Mouse (Mus musculus) heart, postnatal 0 days (tissue): Measurements from ENCODE around the gene Rimklb. TPM values are rescaled to one million over a fixed set of nuclear protein-coding genes. Genes with fewer than 3 reads are reported as not detected.

Source experiments
- ATAC-seq: fragments of 200-750 bp; cut with Nextera tagmentation; 2 replicates; pipeline ENCODE4 v1.8.0; 2017; ENCODE audit warnings: low read depth, moderate number of reproducible peaks, moderate library complexity; ENCODE audit not compliant: insufficient read depth
- DNase-seq: peaks from one replicate; pipeline ENCODE4 v3.0.0-alpha.2; 2016; ENCODE audit warnings: low spot score
- H3K27ac ChIP-seq: fragments of 300-500 bp; sonication (generic); 2 replicates; pipeline ENCODE4 v1.5.1; 2014; ENCODE audit warnings: low read depth, mild to moderate bottlenecking
- H3K27me3 ChIP-seq: fragments of 300-500 bp; sonication (generic); 2 replicates; pipeline ENCODE4 v1.6.1; 2014; ENCODE audit warnings: low read length, mixed read lengths; ENCODE audit not compliant: control insufficient read depth, insufficient read depth
- H3K36me3 ChIP-seq: fragments of 300-500 bp; sonication (generic); replicated peaks from 2 replicates; pipeline ENCODE4 v1.6.1; 2014; ENCODE audit warnings: low read length, mixed read lengths; ENCODE audit not compliant: control insufficient read depth, insufficient read depth
- H3K4me1 ChIP-seq: fragments of 300-500 bp; sonication (generic); 2 replicates; pipeline ENCODE4 v1.6.1; 2014; ENCODE audit warnings: antibody characterized with exemption; ENCODE audit not compliant: control insufficient read depth, insufficient read depth
- H3K4me2 ChIP-seq: fragments of 300-500 bp; sonication (generic); 2 replicates; pipeline ENCODE4 v1.6.1; 2014; ENCODE audit warnings: low read depth, mild to moderate bottlenecking, low read length, moderate library complexity
- H3K4me3 ChIP-seq: fragments of 300-500 bp; sonication (generic); 2 replicates; pipeline ENCODE4 v1.5.1; 2014; ENCODE audit warnings: low read depth, low read length
- H3K9ac ChIP-seq: fragments of 300-500 bp; sonication (generic); replicated peaks from 2 replicates; pipeline ENCODE4 v1.6.1; 2014; ENCODE audit warnings: low read depth, low read length, mixed read lengths
- H3K9me3 ChIP-seq: fragments of 300-500 bp; sonication (generic); replicated peaks from 2 replicates; pipeline ENCODE4 v1.6.1; 2016; ENCODE audit warnings: low read length; ENCODE audit not compliant: control insufficient read depth
- CTCF ChIP-seq: IDR thresholded peaks from 2 replicates; pipeline ENCODE4 v1.5.1; 2016; ENCODE audit warnings: antibody characterized with exemption, control low read depth, low read depth
- EP300 ChIP-seq: IDR thresholded peaks from 2 replicates; pipeline ENCODE4 v1.6.1; 2016; ENCODE audit warnings: antibody characterized with exemption, low read depth
- WGBS: fragments of 180-500 bp; shearing (Covaris S2); extraction: QIAGEN DNeasy Blood & Tissue Kit; methylation state at CpG from one replicate; pipeline ENCODE4 v1.1.7; 2014; 5-methylcytosine and 5-hydroxymethylcytosine counted together
- polyA plus RNA-seq: library from polyadenylated mRNA; unstranded; fragments of >200 nt; fragmentation: Nextera tagmentation; extraction: Ambion mirVana; gene quantifications from 2 replicates; pipeline ENCODE4 v1.2.1, GENCODE M21; 2015
- total RNA-seq: library from RNA; depleted of rRNA; stranded (reverse); fragments of >200 nt; gene quantifications from 2 replicates; pipeline ENCODE4 v1.2.3, GENCODE M21; 2014; ENCODE audit warnings: low replicate concordance

Gene Rimklb
- total and polyA plus RNA-seq, 2 experiments from 2014 or later, result 0.79 TPM; not detected in 1

DNA sequence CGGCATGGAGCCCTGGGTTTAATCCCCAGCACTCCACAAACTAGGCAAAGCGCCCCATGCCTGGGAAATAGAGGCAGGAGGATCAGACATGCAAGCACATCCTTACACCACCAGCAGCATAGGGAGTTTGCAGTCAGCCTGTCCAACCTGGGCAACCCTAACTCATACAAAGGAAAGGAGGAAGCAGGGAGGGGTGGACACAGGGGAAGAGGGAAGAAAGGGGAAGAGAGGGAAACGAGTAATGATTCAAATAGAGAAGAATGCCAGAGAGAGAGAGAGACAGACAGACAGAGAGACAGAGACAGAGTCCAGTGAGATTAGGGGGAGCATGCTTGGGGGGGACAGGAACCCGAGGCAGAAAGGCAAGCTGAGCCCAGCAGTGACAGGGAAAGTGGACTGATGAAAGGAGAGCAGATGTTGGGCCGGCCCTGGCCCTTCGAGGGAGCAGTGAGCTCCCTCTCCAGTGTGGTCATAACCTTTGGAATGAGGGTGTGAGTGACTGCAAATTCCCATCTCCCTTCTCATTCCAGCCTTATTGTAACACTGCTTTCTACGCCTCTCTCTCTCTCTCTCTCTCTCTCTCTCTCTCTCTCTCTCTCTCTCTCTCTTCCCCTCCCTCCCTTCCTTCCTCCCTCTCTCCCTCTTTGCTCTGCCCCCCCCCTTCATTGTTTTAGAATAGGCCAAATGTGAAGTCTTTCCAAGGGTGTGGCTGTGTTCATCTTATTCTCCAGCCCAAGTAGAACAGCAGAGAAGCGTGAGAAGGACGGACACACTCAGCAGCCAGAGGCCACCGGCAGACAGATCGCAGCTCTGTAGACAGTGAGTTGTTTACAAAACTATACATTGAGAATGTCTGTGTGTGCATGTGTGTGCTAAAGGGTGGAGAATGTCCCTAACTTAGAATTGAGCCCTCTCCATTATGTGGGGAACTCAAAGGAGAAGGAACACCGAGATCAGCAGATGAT is 14.6 kb upstream of the Rimklb start:
- no peak for TF ChIP-seq CTCF
- no peak for TF ChIP-seq EP300
- H3K4me2 ChIP-seq, result peak overlapping the region; percentile 33; the same call in 1 of the 2 replicates
- H3K9ac ChIP-seq, result no peak overlapping the region
- ATAC-seq (peak; percentile 33; the same call in 1 of the 2 replicates), DNase-seq (no peak)
- H3K4me3 ChIP-seq, result peak overlapping the region; percentile 24
- 36% methylated on average over 12 of the region's 12 CpGs for WGBS
- H3K4me1 ChIP-seq, result no peaks in the 10 kb centered on the region
- H3K9me3 ChIP-seq, result no peaks in the 10 kb centered on the region
- H3K36me3 ChIP-seq, result no peaks in the 10 kb centered on the region
- peak overlapping the region; percentile 55 for H3K27ac ChIP-seq
- no peaks in the 10 kb centered on the region for H3K27me3 ChIP-seq

DNA sequence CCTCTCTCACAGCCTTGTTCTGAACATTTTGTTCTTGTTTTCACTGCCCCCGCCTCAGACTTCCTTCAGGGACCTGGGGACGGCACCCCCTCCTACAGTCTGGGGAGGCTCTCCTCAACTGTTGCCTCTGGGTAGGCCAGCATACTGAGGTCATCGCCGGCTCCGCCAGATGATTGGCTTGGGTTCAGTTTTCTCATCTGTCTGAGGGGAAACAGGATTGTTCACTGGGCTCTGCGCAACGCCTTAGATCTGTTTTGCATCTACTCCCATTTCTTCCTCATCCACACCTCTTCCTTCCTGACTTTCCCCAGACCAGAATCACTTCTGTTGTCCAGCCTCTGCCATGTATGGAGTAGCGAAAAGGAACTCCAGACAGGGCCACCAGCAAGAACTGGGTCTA is 9.9 kb upstream of the Rimklb start:
- no peaks in the 10 kb centered on the region for H3K27me3 ChIP-seq
- no peak overlapping the region for H3K4me2 ChIP-seq
- DNase-seq (peak; percentile 80), ATAC-seq (peak; percentile 87)
- H3K9me3 ChIP-seq, result no peaks in the 10 kb centered on the region
- no peaks in the 10 kb centered on the region for H3K4me1 ChIP-seq
- H3K36me3 ChIP-seq, result no peaks in the 10 kb centered on the region
- H3K9ac ChIP-seq, result no peak overlapping the region
- H3K27ac ChIP-seq, result peak overlapping the region; percentile 67
- H3K4me3 ChIP-seq, result no peak overlapping the region
- WGBS, result 57% methylated on average over 8 of the region's 8 CpGs
- TF ChIP-seq EP300 (peak; percentile 74), CTCF (no peak)

DNA sequence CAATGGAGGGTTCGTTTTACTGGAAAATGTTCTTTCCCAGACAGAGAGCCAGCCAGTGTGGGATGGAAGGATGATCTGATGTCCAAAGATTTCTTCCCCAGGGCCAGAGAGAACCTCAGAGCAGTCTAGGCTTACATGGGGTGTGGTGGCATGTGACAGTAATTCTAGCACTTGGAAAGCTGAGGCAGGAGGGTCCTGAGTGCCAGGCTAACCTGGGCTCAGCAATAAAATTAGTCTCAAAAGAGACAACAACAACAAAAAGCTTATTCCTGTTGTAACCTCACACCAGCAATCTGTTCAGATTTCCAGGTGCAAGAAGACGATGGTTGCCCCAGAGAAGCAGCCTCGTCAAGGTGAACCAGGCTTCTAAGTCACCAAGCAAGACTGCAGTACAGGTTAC is 7.0 kb upstream of the Rimklb start, which contains the start of gene Mfap5:
Mfap5 (plus strand) TSS at position 301 of the 400 bp plus-strand sequence.
- Histone ChIP-seq H3K9ac (no peak within 1 kb of the TSS), H3K4me2 (no peak within 1 kb of the TSS), H3K36me3 (no peaks in the 10 kb centered on the region), H3K9me3 (no peaks in the 10 kb centered on the region), H3K4me3 (no peak within 1 kb of the TSS), H3K27me3 (no peaks in the 10 kb centered on the region), H3K4me1 (no peaks in the 10 kb centered on the region), H3K27ac (no peak within 1 kb of the TSS)
- 78% methylated on average over 3 of the region's 3 CpGs for WGBS
- DNase-seq, result no peak
- TF ChIP-seq EP300, result no peak
- no peak for TF ChIP-seq CTCF
- ATAC-seq, result no peak

DNA sequence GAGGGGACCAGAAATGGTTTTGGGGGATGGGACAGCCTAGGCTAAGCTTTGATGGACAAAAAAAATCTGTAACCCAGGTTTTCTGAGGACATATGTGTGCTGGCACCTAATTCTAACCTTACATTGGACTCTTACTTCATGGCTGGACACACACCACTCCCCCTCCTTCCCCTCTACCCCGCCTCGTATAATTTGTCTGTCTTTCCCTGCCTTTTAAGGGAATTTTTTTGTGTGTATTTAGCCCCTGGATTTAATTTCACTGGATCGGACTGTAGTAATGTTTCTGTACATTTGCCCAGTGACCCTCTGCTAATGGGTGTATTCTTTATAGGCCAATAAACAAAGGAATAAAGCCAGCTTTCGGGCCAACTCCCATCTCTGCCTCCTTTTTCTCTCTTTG is 6.5 kb upstream of the Rimklb start:
- H3K4me1 ChIP-seq, result no peaks in the 10 kb centered on the region
- no peak overlapping the region for H3K4me2 ChIP-seq
- no peak for DNase-seq
- no peaks in the 10 kb centered on the region for H3K36me3 ChIP-seq
- WGBS, result 58% methylated on average over 4 of the region's 4 CpGs
- H3K27ac ChIP-seq, result no peak overlapping the region
- H3K4me3 ChIP-seq, result no peak overlapping the region
- ATAC-seq, result no peak
- TF ChIP-seq EP300 (no peak), CTCF (no peak)
- no peaks in the 10 kb centered on the region for H3K9me3 ChIP-seq
- no peak overlapping the region for H3K9ac ChIP-seq
- H3K27me3 ChIP-seq, result no peaks in the 10 kb centered on the region

DNA sequence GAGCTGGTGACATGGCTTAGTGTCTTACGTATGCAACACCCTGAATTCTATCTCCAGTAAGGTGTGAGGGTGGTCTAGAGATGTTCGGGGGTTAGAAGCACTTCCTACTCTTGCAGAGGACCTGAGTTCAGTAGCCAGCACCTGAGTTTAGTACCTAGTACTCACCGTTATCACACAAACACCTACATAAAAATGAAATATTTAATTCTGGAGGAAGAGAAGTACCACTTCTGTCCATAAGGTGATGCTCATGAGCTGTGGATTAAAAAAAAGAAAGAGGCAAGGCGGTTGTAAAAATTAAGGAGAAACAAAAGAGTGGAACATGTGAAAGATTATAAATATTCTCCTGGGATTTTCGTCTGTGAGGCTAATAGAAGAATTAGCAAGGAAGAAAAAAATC is 2.1 kb downstream of the Rimklb start:
- Histone ChIP-seq H3K4me1 (0 out of 2 replicates have a peak, but pooled peaks cover under 1% of the 10 kb centered on the region), H3K4me2 (no peak overlapping the region)

More for the DNA sequence above, 2.1 kb downstream of the Rimklb start:
- ATAC-seq, result no peak
- no peak for DNase-seq
- TF ChIP-seq EP300 (no peak), CTCF (peak; percentile 77)
- no peak overlapping the region for H3K27ac ChIP-seq
- peaks cover 12% of the 10 kb centered on the region; the same call in 1 of the 2 replicates for H3K27me3 ChIP-seq
- no peaks in the 10 kb centered on the region for H3K36me3 ChIP-seq
- WGBS, result 31% methylated on average over 5 of the region's 5 CpGs
- H3K4me3 ChIP-seq, result no peak overlapping the region
- H3K9ac ChIP-seq, result no peak overlapping the region
- no peaks in the 10 kb centered on the region for H3K9me3 ChIP-seq
